Mouse (Mus musculus): ENCODE results near the gene Cacng7. TPM values are rescaled to one million over a fixed set of nuclear protein-coding genes. Genes with fewer than 3 reads are reported as not detected.

The Cacng7 gene
- 1.6 TPM for polyA plus RNA-seq (2014; fragmentation: Illumina TruSeq; extraction: RNeasy Lipid Tissue Mini Kit (QIAGEN cat#74804); ENCODE audit: insufficient read depth, low read depth, low replicate concordance)

GRCm38 (mm10) chr7:3332619-3333521 is at the start of gene Cacng7:
TSS of gene Cacng7 (plus strand) at chr7:3332955.

GRCm38 (mm10) chr7:3288976-3289970 is 43.5 kb upstream of the Cacng7 start, which contains the start of the genes Myadm and Prkcg:
TSS of gene Myadm (plus strand) at chr7:3289080.
TSS of gene Prkcg (plus strand) at chr7:3289179.

GRCm38 (mm10) chr7:3390413-3391080 is 57.8 kb downstream of the Cacng7 start, which contains the start of gene Cacng8:
TSS of gene Cacng8 (plus strand) at chr7:3390683.

Other genes with a start within 250 kb of the Cacng7 start
- not detected for gene AU018091, start 163.8 kb upstream of the Cacng7 start, polyA plus RNA-seq (2014; fragmentation: Illumina TruSeq; extraction: RNeasy Lipid Tissue Mini Kit (QIAGEN cat#74804); ENCODE audit: insufficient read depth, low read depth, low replicate concordance)
- 0.39 TPM for gene Nlrp12, start 83.2 kb upstream of the Cacng7 start, polyA plus RNA-seq (2014; fragmentation: Illumina TruSeq; extraction: RNeasy Lipid Tissue Mini Kit (QIAGEN cat#74804); ENCODE audit: insufficient read depth, low read depth, low replicate concordance)
- 90.2 TPM for gene Myadm, start 43.9 kb upstream of the Cacng7 start, polyA plus RNA-seq (2014; fragmentation: Illumina TruSeq; extraction: RNeasy Lipid Tissue Mini Kit (QIAGEN cat#74804); ENCODE audit: insufficient read depth, low read depth, low replicate concordance)
- gene Prkcg, start 43.8 kb upstream of the Cacng7 start, polyA plus RNA-seq (2014; fragmentation: Illumina TruSeq; extraction: RNeasy Lipid Tissue Mini Kit (QIAGEN cat#74804); ENCODE audit: insufficient read depth, low read depth, low replicate concordance), result 1.3 TPM
- gene Cacng8, start 57.7 kb downstream of the Cacng7 start, polyA plus RNA-seq (2014; fragmentation: Illumina TruSeq; extraction: RNeasy Lipid Tissue Mini Kit (QIAGEN cat#74804); ENCODE audit: insufficient read depth, low read depth, low replicate concordance), result not detected
- gene Cacng6, start 91.2 kb downstream of the Cacng7 start, polyA plus RNA-seq (2014; fragmentation: Illumina TruSeq; extraction: RNeasy Lipid Tissue Mini Kit (QIAGEN cat#74804); ENCODE audit: insufficient read depth, low read depth, low replicate concordance), result not detected
- 0.51 TPM for gene Tarm1, start 169.7 kb downstream of the Cacng7 start, polyA plus RNA-seq (2014; fragmentation: Illumina TruSeq; extraction: RNeasy Lipid Tissue Mini Kit (QIAGEN cat#74804); ENCODE audit: insufficient read depth, low read depth, low replicate concordance)

All from lung, adult 10 weeks (tissue).